Mouse (Mus musculus) C2C12 (cell line): Measurements from ENCODE around the gene Asb2.

Source experiments
- CEBPB ChIP-seq: IDR thresholded peaks from one replicate; pipeline ENCODE4 v1.6.1; 2011; ENCODE audit warnings: low read depth, mild to moderate bottlenecking, control low read depth, moderate library complexity
- CTCF ChIP-seq: IDR thresholded peaks from one replicate; pipeline ENCODE4 v1.5.1; 2011; ENCODE audit not compliant: control insufficient read depth, insufficient read depth, insufficient read length
- FOSL1 ChIP-seq: IDR thresholded peaks from one replicate; pipeline ENCODE4 v1.8.0; 2011; ENCODE audit warnings: mild to moderate bottlenecking, low read length; ENCODE audit not compliant: poor library complexity, insufficient read depth, severe bottlenecking
- MAX ChIP-seq: IDR thresholded peaks from one replicate; pipeline ENCODE4 v1.6.1; 2011; ENCODE audit warnings: mild to moderate bottlenecking, control low read depth
- MYOD1 ChIP-seq: IDR thresholded peaks from one replicate; pipeline ENCODE4 v1.6.1; 2011; ENCODE audit warnings: low read depth; ENCODE audit not compliant: control insufficient read depth, insufficient read length
- MYOG ChIP-seq: IDR thresholded peaks from one replicate; pipeline ENCODE4 v1.6.1; 2011; ENCODE audit not compliant: control insufficient read depth, insufficient read length; ENCODE audit errors: extremely low read depth
- USF1 ChIP-seq: IDR thresholded peaks from one replicate; pipeline ENCODE4 v1.6.1; 2011; ENCODE audit warnings: low read depth, mild to moderate bottlenecking, control low read depth, moderate library complexity

DNA sequence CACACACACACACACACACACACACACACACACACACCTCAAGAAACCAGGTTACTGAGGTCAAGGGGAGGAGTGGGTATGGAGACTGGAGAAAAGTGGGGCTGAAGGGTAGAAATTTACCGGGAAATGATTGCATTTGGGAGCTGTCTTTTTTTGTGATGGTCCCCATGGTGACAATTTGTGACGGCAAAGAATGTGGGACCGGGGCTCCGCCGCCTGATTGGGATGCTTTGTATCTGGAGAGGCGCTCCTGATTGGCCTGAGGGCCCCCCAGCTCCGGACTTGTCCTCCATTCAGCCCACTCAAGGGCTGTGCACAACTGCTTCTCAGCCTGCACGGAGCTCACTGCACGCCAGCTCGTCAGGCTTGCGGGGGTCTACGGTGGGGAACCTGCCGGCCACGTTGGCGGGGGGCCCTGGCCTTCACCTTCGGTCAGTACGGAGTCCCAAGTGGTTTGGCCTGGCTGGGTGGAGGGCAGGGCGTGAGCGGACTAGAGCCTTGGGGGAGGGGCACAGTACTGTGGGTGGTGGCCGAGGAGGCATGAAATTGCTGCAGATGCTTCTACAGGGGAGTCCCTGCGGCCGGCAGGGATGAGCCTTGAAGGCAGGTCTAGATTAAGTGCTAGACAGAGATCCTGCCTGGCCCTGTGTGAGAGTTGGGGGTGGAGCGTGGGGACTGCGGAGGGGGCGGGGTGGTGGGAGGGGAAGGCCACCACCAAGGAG, 41.0 kb downstream of the Asb2 start:
- no peak for TF ChIP-seq CTCF
- no peak for TF ChIP-seq MAX
- TF ChIP-seq CEBPB: no peak
- TF ChIP-seq MYOG: no peak
- TF ChIP-seq USF1: no peak
- TF ChIP-seq MYOD1: no peak
- no peak for TF ChIP-seq FOSL1
